Mouse (Mus musculus): ENCODE measurements at regions not wholly inside any gene's neighbourhood (a gene's known extent, or its start where the extent isn't known, plus 50 kb on each side); places are given as distances from the start of the nearest gene placed in this dataset.

- no peak for DNase-seq
These were observed 120.9 kb upstream of the Ifne start for GRCm38 (mm10) chr4:89000855-89001254.

GRCm38 (mm10) chr4:89000200-89000599 is 120.2 kb upstream of the Ifne start:
- DNase-seq = no peak

DNA sequence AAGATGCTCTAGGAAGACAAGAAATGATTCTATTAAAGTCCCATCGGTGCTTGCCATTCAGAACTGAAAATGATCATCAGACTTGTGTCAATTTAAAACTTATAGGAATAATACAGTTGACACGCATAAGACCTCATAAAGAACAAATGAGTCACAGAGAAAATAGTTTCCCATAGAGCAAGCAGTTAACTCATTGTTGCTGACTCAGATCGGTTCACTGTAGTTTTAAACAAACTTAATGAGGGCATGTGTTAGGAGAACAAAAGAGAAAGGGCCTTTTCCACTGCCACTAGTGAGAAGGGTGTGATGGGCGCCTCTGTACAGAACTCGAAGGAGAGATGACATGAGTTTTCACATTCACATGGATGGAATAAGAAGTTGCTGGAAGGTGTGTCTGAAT is 118.3 kb upstream of the Ifne start:
- no peak for DNase-seq

DNA sequence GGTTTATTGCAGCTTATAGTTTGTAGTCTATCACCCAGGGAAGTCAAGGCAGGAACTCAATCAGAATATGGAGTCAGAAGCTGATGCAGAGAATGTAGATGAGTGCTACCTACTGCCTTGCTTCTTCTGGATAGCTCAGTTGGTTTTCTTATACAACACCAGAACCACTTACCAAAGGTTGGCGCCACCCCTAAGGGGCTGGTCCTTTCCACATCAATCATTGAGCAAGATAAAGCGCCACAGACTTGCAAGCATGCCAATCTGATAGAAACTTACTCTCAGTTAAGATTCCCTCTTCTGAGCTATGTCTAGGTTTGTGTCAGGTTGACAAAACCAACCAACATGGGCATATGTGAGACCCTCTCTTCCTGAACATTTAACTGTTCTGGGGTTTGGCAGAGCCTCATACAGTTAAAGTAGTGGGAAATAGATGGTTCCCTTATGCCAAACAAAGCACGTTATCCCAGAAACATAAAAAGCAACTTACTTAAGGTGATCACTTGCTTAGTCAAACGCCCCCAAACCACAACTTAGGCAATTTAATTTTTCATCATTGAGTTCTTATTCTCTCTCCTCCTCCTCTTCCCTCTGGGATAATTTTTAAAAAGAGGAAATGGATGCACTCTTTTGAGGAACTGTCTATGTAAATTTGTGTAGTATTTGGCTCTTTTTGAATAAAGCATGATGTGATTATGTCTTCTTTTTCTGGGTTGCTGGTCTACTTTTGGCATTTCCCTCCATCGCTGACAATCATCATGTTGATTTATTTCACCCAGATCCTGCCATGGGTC is 115.3 kb upstream of the Ifne start:
- no peak for DNase-seq

- DNase-seq = no peak
These were observed 114.5 kb upstream of the Ifne start for GRCm38 (mm10) chr4:88994486-88994885.

GRCm38 (mm10) chr4:88992498-88992897 is 112.5 kb upstream of the Ifne start:
- no peak for DNase-seq

DNA sequence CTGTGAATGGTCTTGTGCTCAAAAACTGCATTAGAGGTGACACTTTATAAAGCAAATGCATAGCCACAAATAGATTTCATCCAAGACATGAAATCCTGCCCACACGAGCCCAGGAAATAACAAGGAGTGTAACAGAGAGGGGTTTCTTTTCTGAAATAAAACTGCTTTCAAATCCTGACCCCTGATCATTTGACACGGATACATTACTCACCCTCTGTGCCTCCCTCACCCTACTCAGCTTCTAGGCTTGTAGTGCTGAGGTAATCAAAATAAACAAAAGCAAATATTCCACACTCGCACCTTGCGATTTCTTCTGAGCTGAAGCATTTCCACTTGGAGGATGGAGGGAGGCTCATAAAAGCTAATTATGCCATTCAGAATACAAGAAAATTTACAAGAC is 108.4 kb upstream of the Ifne start:
- no peak for DNase-seq

DNA sequence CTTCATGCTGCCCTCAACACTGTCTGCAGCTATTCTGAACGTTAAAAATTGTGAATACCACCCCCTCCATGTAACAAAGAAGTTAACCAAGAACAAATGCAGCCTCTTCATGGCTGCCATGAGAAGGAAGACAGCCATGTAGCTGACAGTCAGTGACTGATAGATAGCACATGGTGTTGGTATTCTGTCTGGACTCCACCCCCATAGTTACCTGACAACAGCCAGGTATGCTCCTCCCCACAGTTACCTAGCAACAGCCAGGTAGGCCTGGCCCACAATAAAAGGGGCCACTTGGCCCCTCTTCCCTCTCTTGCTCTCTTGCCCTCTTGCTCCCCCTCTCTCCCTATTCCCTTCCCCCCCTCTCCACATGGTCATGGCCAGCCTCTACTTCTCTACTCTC is 107.1 kb upstream of the Ifne start:
- DNase-seq = no peak

GRCm38 (mm10) chr4:88982457-88982856 is 102.5 kb upstream of the Ifne start:
- DNase-seq = no peak

DNA sequence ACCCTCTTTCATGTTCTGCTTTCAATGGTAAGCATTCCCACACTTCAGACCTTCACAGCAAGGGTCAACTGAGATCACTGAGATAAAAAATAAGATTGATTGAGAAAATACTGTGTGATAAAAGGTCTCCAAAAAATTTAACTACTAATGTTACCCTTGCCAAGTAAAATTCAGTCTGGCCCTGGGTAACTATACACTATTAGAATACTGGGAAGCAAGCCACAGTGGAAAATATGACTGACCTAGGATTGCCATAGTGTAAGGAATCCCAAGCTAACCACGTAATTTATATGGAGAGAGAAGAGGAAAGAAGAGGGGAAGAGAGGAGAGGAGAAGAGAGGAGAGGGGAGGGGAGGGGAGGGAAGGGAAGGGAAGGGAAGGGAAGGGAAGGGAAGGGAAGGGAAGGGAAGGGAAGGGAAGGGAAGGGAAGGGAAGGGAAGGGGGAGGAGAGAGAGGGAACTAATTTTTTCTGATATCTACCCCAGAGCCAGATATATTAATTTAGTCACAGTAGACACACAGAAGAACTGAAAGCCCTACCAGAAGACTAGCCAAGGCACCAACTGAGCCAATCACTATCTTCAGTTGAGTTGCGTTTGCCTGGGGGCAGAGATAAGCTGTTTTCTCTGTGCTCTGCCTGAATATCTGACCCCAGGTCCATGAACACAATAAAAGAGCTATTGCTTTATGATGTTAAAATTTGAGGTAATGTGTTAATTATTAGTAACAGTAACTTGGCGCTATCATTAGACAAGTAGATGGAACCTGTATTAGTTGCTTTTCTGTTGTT is 97.3 kb upstream of the Ifne start:
- DNase-seq = no peak

- DNase-seq = no peak
These were observed 94.5 kb upstream of the Ifne start for GRCm38 (mm10) chr4:88974535-88974934.

DNA sequence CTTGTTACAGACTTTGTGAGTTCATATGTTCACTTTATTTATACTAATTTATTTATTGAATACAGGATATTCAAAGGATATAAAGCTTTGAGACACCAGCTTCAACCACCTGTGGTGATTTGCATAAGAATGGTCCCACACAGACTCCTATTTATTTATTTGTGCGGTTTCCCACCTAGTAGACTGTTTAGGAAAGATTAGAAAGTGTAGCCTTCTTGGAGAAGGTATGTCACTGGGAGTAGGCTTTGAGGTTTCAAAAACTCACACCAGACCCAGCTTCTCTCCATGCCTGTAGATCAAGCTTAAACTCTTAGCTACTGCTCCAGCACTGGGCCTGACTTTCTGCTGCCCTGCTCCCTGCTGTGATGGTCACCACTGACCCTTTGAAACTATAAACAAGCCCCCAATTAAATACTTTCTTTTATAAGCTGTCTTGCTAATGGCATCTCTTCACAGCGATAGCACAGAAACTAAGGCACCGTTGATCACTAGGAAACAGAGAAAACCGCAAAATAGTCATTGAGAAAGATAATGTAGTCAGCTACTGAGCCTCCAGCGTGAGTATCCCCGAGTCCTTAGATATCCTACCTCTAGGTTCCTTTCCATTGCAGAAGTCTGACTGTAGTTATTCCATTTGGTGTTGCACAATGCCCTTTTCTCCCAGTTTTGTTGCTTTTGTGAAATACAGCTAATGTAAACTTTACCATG is 89.3 kb upstream of the Ifne start:
- DNase-seq = no peak

GRCm38 (mm10) chr4:88959621-88960020 is 79.6 kb upstream of the Ifne start:
- no peak for DNase-seq

GRCm38 (mm10) chr4:88956605-88957004 is 76.6 kb upstream of the Ifne start:
- DNase-seq = no peak

DNA sequence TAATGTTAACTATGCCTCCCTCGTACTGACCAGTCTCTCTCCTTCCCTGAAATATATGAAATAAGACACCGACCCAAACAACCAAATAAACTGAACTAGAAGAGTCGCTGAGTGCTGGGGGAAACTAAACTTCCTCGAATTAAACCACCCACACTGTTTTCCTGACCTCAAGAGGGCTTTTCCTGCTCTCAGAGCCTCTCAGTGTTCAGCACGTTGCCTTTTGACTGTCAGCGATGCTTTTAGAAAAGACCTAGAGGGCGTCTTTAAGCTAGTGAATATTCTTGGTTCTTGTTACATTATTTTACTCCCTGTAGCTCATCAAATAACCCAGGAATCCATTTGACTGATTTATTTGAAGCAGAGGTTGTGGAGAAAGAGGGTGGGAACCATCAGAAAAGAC is 76.2 kb upstream of the Ifne start:
- no peak for DNase-seq

- peak; percentile 6 for DNase-seq
These were observed 75.6 kb upstream of the Ifne start for GRCm38 (mm10) chr4:88955571-88955970.

DNA sequence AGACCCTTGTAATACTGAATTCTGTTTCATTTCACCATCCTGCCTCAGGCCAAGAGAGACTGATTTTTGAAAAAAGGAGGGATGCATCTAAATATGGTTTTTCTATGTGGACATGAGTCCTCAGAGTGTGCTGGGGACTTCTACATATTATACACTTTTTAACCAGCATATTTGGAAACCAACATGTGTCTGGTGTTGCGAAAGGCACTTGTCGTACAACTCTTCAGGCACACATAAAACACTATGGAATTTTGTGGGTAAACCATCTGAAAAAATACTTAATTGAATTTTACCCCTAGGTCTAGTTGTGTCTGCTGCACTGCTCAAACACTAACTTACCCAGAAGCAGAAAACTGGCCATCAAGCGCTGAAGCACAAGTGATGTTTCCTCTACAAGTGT is 74.0 kb upstream of the Ifne start:
- no peak for DNase-seq

- DNase-seq = no peak
These were observed 71.0 kb upstream of the Ifne start for GRCm38 (mm10) chr4:88951034-88951336.

- no peak for DNase-seq
These were observed 70.4 kb upstream of the Ifne start for GRCm38 (mm10) chr4:88950181-88951033.

DNA sequence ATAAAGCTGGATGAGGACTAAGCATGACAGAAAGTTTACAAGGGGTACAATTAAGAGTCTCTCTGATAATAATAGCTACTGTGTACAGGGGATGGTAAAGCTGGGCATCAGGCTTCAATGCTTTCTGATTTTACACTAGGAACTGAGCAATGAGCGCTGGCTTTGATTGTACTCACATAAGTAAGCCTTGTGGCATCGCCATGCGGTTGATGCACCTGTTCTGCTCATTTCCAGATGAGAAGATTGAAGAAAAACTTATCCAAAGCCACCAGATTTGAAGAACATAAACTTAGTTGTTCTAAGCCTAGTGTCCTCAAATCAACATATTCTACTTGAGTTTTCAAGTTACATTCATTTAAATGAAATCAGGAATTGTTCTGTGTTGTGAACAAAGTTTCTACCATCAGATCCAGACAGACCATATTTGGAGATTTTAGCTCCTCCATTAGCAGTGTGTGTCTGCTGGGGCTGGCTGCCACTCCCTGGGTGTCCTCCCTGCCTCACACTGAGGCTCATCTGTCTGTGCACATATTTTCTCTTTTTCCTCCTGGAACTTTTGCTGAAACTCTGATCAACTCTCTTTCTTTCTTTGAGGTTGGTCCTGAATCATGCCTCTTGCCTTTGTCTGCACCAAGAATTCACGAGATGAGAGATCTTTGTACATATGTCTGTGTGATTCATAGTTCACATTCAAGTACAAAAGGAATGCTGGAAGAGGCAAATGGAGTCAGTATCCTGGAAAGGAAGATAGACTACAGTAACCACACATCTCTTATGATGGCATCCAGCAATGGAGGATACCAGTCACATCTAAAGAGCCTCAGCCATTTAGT is 68.2 kb upstream of the Ifne start:
- no peak for DNase-seq

DNA sequence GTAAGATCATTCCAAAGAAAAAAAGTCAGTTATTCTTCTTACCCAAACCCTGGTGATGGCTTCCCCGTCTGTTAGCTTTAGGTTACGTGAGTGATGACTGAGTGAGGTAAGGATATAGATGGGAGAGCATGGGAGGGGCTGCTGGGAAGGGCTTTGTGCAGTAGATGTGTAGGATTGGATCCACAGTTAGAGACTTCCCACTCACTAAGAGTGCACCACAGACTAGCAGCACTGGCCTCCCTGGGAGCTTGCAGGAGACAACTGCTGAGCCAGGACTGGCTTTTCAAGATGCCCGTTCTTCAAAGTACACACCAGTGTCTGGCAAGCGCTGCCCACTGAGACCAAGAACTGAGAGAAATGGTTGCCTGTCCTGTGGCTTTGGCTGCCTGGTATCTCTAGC is 62.0 kb upstream of the Ifne start:
- no peak for DNase-seq

DNA sequence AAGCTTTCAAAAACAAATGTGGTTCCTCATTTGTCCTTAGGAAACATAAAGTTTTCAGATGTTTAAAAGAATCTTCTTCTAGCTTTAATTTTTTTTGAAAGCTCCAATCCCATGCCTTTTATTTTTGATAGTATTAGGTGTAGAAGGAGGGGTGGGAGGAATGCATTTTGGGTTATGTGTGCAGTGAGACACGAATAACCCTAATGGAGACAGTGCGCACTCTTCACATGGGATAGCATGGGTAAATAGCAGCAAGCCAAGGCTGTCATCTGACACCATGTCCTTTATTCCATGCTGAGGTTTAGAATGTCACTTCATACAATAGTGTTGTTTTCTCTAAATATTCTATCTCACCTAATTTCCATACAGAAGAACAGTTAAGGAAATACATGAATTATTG is 60.7 kb upstream of the Ifne start:
- DNase-seq = no peak
